Mouse (Mus musculus) CH12.LX (cell line): ENCODE results near the gene Acad12.

Source experiments
- ETS1 ChIP-seq: conservative IDR thresholded peaks from 2 replicates; pipeline ENCODE4 v1.6.1; 2012; ENCODE audit warnings: low read depth, mild to moderate bottlenecking, inconsistent platforms, low read length, improper control_type of control experiment, moderate library complexity
- SMC3 ChIP-seq: IDR thresholded peaks from 2 replicates; pipeline ENCODE4 v1.6.1; 2011; ENCODE audit warnings: low read depth, low read length, improper control_type of control experiment

- TF ChIP-seq SMC3 (no peak), ETS1 (no peak)
These were observed 44.6 kb downstream of the Acad12 start for GRCm38 (mm10) chr5:121574145-121574544.
